Mouse (Mus musculus) 3T3-L1 (cell line): Measurements from ENCODE around the gene Pacsin1.
"Not testable (repeated sequence)": the region's sequence is repeated elsewhere in the genome, so short reads cannot be mapped to it uniquely, and the experiment has no call there.

ENCODE experiments used
- DNase-seq: peaks from one replicate; pipeline ENCODE4 v3.0.0-alpha.2; 2015; ENCODE audit warnings: low read depth, low spot score

Gene Pacsin1

DNA sequence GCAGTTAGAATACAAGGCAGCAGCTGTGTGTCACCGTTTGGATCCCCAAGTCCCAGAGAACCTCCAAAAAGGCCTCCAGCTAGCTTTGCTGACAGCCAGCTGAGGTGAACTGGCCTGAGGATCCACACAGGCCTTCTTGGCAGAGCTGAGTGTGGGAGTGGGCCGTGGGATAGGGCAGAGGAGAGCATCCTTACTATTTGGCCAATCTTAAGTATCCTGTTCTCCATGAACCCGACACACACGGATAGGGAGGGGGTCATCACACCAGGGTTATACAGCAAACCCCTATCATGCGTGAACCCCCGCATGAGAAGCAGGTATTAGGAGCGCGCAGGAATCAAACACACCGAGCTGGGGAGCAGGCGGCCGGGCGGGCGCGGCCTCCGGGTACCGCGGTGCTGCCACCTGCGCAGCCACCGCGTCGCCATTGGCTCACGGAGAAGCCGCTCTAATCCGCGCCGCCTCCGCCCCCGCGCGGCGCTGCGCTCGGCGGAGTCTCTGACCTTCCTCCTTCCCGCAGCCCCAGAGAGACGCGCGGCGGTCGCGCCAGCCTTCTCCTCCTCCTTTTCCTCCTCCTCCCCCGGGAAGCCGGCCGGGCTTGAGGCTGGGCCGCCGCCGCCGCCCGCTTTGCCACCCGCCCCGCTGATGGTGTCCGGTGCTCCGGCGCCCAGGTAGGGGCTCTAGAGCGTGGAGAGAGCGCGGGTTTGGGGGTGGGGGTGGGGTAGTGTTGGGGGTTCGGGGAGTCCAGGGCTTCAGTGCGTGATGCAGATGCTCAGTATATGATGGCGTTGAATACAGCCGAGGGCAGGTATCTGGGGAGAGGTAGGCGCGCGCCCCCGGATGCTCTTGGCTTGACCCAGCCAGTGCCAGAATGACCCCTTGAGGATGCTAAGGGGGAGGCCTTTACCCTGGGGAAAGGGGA, at the start of gene Pacsin1:
Pacsin1 (plus strand) TSS at position 421 of the 922 bp plus-strand sequence.
- DNase-seq, result no peak

DNA sequence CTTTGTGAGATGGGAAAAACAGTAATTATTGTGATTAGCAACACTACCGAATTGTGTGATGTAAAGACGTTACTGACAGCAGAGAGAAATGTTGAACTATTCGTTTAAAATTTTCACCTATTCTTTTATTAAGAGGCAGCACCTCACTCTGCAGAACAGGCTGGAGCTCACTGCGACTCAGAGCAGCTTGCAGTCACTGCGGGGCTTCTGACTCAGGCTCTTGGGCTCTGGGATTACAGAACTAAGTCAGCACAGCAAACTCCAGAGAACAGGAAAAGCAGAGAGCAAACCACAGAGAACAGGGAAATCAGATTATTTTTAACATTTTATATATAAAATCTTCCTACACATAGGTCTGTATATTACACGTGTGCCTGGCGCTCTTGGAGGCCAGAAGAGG, 45.7 kb upstream of the Pacsin1 start:
- DNase-seq, result peak; percentile 49

DNA sequence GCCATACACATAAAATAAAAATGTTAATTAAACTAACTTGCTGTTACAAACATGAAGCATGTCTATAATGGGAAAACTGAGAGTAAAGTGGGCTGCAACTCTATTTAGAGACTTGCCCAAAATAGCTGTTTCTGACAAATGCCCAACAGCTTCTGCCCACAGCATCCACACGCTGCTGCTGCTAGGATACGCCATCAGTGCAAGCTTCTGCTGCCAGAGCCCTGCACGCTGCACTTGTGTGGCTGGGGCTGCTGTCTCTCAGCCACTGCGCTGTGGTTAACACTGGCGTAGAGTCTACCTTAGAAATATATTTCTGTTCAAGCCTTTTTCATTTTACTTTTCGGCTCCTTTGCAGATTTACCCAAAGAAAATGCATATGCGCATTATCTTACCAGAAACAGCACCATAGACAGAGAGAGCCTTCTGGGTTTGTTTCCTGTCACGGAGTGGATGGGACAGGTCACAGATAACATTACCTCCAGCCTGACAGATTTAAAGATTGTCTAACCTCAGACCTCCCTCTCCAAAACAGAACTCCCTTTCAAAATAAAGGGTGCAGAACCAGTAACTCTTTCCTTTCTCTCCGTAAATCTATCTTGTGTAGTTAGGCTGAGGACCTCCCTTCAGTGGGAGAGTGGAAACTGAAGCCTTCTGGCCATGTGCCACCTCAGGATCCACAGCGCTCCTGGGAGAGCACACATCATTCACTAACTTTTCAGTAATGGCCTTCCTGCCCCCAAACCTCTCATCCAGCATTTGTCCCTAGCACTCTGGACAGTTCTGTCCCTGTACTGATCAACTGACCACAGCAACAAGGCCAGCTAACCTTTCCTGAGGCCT, 44.4 kb upstream of the Pacsin1 start:
- DNase-seq, result no peak

DNA sequence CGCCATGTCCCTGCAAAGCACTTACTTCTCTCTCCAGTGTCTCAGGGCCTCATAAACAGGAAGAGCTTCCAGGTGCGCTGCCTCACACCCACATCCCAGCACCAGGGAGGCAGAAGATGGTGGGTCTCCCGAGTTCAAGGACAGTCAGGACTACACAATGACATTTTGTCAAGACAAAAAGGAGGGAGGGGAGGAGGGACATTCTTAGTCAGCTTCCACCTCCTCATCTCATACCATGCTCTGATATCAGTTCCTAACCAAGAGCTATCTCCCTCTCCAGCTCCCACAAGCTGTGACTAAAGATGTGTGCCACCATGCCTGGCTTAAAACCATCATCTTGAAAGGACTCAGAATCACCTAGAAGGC, 43.8 kb upstream of the Pacsin1 start:
- DNase-seq, result no peak

DNA sequence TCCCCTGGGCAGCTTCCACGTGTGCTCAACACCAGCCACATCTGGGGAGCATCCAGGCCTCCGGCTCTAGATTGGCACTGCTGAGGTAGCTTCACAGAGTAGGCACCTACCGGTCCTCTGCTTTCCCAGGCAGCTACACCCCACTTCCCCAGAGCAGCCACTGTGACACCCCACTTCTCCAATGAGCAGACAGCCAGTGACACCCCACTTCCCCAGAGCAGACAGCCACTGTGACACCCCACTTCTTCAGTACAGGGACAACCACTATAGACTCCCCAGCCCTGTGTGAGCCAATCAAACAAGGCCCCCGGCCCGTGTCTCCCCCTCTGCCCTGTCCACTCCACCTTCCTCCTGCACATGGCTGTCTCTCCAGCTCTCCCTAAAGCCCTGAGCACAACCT, 43.3 kb upstream of the Pacsin1 start:
- no peak for DNase-seq

DNA sequence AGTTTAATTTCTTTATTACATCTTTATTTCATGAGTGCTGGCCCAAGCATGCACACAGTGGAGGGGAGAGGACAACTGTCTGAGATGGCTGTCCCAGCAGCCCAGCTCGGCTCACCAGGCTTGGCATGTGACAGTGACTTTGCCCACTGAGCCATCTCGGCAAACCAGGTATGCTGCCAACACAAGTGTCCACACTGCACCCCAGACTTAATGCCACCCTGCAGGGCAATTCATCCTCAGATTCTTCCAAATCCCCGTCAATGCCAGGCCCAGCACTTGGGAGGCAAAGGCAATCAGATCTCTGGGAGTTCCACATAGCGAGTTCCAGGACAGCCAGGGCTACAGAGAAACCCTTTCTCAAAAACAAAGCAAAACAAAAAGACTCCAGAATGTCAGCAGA, 42.3 kb upstream of the Pacsin1 start:
- no peak for DNase-seq

DNA sequence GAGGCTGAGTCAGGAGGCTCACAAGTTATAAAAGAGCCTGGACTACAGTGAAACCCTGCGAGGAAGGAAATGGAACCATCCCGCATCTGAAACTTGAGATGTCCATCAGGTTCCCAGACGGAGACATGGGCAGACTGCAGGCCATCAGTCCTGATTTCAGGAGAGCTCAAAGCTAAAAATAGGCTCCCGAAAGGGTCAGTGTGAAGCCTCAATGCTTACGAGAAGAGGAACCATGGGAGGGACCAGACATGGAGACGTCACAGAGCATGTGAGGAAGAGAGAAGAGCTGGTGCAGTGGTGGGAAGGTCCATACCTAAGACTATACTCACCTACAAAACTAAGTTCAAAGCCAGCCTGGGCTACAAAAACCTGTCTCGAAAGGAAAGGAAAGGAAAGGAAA, 39.9 kb upstream of the Pacsin1 start:
- DNase-seq, result no peak

DNA sequence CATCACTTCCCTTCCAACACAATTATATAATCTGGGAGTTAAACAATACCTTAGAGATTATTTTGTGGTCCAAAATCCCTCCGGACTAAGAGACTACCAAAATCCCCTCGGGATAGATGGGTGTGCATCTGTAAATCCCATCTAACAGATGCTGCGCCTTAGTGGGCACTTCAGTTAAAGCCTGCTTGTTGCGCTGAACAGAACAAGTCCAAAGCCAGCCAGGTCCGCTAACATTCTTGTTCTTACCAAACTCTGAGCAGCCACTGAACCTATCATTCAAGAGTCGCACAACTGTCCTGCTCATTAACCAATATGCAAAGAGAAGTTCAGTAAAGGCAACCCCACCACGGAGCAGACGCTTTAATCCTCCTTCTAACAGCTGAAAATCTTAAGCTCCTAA, 34.1 kb upstream of the Pacsin1 start:
- DNase-seq, result no peak

DNA sequence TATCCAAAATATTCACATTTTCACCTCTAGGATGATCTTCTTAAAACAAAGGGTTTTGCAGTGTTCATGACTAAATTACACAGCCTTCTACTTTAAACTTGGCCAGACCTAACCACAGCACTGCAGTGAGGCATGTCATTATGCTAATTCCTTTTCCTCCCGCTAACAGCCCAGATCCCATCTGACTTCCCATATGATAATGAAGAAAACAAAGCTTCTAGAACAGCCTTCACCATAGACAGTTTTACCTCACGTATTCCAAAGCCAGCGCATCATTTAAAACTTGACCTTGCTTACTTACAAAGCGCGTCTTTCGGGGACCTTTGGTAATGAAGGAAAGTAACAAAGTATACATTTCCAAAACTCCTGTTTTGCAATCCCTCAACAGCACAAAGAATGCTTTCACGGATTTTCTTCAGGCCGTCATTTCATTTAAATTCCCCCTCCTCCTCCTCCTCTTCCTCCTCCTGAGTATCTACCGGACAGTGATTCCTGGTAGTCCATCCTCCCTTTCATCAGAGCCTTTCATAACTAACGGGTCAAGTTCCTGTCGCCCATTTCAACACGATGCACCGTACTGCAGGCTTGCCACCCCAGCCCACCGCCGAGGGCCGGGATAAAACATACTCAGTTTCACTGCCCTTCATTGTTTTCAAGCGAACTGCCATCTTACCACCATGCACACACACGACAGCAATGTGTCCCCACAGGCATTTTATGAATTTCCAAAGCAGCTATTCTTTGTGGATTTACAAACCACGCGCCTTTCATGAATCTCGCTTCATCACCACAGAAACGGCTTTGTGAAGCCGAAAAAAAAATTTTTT, 33.4 kb upstream of the Pacsin1 start:
- DNase-seq, result peak; percentile 46

DNA sequence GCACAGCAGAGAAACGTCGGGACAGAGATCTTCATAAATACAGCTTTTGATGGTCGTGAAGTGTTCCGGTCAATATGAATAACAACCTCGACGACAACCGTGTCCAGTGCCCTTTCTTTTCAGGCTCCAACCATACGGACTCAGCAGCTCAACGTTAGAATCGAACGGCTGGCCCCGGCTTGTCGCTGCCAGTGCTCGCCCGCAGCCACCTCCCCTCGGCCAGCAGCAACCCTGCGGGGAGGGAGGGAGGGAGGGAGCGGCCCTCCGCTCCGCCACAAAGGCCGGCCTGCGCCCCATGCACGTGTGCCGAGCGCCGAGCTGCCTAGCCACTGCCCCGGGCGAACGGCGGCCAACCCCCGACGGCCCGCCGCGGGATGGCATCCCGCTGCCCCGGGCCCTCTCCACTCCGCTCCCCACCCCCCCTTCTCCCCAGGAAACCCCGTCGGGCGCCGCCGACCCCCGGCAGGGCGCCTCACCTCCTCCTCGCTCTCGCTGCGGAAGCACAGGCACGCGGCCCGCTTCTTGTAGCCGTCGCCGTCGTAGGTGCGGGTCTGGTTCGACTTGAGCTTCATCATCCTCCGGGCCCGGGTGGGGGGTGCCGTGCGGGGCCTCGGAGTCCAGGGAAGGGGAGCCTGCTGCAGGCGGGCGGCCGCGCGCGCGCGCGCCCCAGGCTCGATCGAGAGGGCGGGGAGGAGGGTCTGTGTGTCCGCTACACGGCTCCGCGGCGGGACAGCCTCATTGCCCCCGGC, 32.5 kb upstream of the Pacsin1 start:
- DNase-seq, result peak; percentile 61

DNA sequence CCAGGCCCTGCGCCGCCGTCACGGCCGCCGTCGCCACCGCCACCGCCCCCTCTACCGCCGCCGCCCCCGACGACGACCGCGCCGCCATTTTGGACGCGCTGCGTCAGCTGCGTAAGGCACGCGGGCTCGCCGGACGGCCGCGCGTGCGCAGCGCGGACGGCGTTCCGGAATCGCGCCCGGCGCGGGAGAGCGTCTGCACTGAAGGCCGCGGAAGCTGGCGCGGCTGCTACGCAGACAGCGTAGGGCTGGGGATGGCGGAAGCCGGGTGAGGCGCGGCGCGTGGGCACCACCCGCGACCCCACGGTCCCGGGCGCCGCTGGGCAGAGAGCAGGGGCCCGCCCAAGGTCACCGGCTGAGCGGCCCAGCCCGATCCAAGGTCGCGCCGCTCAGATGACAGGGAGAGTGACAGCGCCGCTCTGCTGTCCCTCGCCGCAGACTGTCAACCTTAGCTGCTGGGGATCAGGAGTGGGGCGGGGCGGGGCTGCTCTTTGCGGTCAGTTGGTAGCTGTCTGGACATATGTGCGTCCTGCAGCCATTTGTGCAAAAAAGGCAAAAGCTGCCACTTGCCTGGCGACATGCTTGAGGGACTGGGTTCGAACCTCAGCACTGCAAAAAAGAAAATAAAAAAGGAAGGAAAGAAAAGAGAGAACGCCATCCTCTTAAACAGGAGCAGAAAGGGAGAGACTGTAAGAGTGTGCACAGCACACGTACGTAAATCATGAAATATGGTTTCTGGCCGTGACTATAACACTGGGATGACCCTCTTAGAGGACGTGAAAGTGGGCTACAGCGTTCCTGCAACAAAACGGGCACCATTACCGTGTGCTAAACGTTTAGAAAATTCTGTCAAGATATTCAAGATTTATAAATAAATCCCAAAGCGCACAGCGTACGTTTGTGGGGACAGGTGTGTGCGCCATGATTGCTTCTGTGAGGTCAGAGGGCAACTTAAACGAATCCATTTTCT, 31.7 kb upstream of the Pacsin1 start, which contains the start of gene Nudt3:
Nudt3 (minus strand) TSS at position 136 of the 967 bp plus-strand sequence.
- peak; percentile 83 for DNase-seq

DNA sequence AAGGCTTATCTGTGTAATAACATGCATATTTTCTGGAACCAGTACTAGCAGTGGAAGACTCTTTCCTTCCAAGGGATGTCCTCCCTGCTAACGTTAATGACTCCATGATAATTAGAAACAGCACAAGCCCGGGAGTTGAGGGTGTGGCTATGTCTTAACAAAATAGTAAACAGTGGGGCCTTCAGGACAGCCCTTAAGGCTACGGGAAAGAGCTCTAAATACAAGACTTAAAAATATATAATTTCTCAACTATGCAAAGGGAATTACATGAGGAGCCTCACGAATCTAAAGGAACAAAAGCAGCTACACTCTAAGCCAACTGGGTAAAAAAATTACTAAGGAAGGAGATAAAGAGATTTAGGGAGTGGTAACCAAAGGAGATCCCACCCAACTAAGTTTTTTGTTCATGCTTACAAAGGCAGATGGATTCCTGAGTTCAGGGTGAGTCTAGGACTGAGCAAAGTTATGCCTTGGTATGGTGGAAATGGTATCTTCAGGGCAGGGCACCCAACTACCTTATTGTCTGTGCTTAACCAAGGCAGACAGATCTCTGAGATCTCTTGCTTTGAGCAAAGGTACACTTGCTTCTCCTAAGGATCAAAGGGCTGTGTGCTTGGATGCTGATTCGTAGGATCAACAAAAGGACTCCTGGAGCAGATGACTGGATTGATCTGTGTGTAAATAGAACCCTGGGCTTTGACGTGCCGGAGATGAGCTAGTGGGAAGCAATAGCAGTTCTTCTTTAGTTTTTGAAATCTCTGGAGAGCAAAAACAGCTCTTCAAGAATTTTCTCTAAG, 29.7 kb upstream of the Pacsin1 start:
- no peak for DNase-seq

DNA sequence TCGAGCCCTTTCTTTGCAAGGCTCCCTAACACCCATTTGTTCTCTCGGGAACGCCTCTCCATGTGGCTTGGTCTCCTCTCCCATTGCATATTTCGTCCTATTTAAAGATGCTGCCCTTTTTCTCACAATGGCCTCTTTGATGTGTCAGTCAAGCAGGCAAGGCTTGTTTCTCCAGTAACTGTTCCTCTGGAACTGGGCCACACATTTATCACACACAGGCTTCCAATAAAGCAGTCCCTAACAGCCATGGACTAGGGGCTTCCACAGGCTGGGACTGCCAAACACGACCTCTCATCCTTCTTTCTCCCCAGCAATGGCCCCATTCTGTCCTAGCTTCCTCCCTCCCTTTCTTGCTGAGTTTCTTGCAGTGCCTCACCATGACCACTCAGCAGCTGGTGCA, 28.6 kb upstream of the Pacsin1 start:
- DNase-seq, result peak; percentile 38

DNA sequence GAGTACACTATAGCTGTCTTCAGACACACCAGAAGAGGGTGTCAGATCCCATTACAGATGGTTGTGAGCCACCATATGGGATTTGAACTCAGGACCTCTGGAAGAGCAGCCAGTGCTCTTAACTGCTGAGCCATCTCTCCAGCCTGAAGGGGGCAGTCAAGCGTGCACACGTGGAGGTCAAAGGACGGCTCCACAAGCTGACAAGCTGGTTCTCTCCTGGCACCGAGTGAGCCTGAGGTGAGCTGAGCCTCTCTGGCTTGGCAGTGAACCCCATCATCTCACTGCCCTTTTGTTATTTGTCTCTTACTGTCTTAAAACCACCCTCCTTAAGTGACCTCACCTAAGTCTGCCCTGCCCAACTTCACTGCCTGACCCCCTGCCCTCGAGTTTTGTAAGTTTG, 27.9 kb upstream of the Pacsin1 start:
- peak; percentile 36 for DNase-seq

DNA sequence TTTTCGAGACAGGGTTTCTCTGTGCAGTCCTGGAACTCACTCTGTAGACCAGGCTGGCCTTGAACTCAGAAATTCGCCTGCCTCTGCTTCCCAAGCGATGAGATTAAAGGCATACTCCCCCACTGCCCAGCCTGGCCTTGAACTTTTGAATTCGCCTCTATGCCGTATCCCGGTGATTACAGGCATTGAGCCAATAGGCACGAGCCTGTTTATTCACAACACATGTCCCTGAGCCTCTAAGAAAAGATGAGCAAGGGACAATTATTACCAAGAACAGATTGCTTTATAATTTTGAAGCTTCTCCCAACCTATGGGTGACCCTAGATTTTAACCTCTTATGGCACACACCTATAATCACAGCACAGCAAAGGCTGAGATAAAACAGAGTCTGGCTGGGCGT, 26.9 kb upstream of the Pacsin1 start:
- no peak for DNase-seq

DNA sequence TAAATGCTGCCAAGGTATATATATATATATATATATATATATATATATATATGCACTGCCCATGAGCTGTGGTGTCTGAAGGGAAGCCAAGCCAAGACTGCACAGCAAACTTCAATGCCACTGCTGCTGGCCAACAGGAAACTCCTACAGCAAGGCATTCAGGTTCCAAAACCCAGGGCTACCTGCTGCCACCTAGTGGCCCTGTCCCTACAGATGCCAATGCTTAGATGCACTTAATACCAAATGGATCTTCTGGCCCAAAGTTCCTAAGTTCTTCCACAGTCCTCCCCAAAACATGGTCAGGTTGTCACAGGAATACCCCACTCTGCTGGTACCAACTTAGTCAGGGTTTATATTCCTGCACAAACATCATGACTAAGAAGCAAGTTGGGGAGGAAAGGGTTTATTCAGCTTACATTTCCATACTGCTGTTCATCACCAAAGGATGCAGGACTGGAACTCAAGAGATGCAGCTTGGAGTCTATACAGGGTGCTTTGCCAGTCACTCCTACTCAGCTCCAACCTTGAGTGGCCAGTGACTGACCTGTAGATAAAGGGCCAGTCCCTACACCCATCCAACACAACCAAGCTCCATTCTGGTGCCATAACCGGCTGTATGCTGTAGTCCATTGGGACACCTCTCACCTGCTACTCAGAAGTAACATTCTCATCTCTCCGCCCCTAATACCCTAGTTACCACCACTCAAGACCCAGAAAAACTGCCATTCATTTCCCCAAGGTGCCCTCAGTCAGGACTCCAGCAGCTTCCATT, 25.9 kb upstream of the Pacsin1 start:
- DNase-seq, result peak; percentile 97

DNA sequence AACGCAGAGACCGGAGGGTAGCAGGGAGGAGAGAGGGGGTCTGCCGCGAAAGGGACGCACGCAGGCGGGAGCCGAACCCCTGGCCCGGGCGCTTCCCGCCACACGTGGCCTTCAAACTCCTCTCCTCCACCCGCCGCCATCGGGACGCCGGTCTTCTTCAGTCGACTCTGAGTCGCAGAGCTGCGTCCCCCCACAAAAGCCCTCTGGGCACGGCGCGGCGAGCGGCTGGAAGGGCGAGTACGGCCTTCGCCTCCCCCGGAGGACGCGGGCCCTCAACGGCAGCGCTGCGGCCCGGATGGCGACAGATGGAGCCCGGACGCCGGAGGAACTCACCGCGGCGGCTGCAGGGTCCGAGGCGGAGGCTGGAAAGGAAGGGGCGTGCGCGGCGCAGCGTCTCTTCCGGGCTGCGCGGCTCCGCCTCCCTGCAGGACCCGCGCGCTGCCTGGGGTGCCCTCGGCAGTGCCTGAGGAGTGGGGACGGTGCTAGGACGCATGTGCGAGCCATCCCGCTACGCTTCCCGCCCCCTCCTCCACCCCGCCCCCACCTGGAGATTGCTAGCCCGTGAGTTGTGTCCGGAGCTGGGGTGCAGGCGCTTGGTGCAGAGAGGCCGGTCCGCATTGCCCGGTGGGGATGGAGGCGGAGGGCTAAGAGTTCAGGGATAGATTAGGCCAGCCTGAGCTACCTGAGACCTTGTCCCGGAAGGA, 20.3 kb upstream of the Pacsin1 start, which contains the start of gene RPS10-NUDT3:
RPS10-NUDT3 (minus strand) TSS at position 352 of the 704 bp plus-strand sequence.
- DNase-seq, result peak; percentile 91

DNA sequence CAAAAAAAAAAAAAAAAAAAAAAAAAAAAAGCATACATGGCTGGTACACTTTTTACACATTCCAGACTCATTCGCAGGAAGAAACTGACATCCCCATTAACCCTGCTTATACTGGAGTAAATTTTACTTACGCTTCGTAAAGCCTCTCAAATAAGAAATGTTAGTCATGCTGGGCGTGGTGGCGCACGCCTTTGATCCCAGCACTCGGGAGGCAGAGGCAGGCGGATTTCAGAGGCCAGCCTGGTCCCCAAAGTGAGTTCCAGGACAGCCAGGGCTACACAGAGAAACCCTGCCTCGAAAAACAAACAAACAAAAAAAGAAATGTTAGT, 19.8 kb upstream of the Pacsin1 start:
- DNase-seq, result not testable (repeated sequence)
